Mouse (Mus musculus) mature B cell (primary cell): ENCODE data around the gene Nosip.
"Not testable (repeated sequence)": the region's sequence is repeated elsewhere in the genome, so short reads cannot be mapped to it uniquely, and the experiment has no call there.

ENCODE experiments used
- in situ Hi-C: fragments of 300-500 bp; cut with MboI; formaldehyde crosslinking; loops from 2 replicates; pipeline ENCODE4 v1.14.3; 2019

The Nosip gene

GRCm38 (mm10) chr7:45090251-45090977, 28.2 kb downstream of the Nosip start:
- in situ Hi-C loops: no loop called here

DNA sequence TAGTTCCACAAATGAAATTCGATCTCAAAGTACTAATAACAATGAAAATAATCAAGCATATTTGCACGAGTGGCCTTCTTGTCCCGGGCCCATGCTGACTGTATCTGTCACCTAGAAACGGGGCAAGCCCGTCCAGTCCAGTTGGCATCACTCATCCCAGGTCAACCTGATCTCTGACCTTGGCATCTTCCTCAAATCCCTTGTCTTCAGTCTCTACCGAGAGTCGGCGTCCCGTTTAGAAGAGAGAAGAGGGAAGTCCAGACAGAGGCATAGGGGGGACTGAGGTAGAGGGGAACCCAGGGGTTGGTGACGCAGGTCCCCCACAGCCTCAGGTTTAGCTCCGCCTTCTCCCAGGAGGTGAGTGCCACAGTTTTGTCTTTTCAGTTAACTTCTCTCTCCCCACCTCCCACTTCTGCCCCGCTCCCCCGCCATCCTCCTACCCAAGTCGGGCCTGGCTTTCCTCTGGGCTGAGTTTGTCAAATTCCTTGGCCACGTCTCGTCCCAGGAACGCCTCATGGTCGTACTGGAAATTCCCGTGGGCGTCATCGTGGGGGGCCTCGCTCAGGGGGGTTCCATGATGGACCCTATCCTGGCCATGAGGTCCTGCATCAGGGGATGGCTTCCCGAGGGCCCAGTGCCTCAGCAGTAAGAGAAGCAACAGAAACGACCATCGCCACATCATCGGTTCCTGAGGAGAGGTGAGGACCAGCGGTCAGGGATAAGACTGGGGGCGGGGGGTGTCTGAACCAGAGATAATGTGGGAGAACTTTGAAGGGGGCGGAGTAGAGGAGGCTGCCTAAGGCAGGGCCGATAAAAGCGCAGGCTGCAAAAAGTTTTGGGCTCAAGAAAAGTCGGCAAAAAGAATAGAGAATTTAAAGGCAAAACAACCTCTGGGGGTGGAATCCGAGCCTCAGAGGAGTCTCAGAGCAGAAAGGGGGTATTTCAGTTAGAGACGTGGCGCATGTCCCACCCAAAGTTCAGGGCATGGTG, 29.1 kb downstream of the Nosip start:
- in situ Hi-C loops: no loop called here

GRCm38 (mm10) chr7:45092048-45092447, 29.8 kb downstream of the Nosip start, which contains the start of gene Rcn3:
Rcn3 (minus strand) TSS chr7:45092221.
- in situ Hi-C loops: no loop called here

GRCm38 (mm10) chr7:45092828-45093515, 30.7 kb downstream of the Nosip start:
- in situ Hi-C loops: no loop called here

GRCm38 (mm10) chr7:45093516-45093905, 31.3 kb downstream of the Nosip start:
- in situ Hi-C loops: no loop called here

DNA sequence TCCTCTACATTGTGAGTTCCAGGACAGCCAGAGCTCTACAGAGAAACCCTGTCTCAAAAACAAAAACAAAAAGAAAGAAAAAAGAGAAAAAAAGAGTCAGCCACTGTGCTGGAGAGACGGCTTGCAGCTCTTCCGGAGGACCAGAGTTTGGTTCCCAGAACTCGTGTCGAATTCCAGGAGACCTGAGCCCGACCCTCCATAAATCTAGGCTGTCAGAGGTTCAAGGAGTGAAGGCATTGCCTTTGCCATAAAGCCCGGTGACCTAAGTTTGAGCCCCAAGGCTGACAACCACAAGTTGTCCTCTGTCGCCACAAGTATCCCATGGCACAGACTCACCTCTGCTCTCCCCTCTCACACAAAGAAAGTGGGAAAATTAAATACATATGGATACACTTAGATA, 31.9 kb downstream of the Nosip start:
- in situ Hi-C loops: no loop called here

GRCm38 (mm10) chr7:45095367-45095766, 33.1 kb downstream of the Nosip start:
- in situ Hi-C loops: no loop called here

DNA sequence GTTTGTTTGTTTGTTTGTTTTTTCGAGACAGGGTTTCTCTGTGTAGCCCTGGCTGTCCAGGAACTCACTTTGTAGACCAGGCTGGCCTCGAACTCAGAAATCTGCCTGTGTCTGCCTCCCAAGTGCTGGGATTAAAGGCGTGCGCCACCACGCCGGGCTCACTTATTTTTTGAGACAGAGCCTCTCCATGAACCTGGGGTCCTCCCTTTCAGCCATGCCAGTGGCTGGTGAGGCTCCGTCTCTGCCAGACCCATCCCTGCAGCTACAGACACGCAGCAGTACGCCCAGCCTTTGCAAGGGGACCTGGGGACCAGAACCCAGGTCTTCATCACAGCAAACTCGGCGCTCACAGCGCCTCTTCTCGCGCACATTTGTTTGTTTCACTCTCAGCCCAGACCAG, 33.7 kb downstream of the Nosip start:
- in situ Hi-C loops: not testable (repeated sequence)

DNA sequence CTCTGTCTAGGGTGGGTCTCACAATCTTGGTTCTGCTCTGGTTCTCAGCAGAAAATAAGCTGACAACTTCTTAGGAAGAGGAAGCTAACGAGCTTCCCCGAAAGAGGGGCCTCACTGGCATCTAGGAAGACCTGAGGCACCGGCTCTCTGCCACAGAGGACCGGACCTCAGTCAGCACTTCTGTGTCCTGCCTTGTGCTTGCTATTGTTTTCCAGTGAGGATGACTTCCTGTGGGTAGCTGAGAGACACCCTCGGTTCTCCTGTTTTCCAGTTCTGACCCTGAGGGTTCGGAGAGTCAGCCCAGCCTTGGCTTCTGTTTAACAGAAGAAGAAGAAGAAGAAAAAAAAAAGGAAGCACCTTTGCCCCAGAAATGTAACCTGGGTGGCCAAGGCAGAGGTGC, 35.2 kb downstream of the Nosip start:
- in situ Hi-C loops: no loop called here

DNA sequence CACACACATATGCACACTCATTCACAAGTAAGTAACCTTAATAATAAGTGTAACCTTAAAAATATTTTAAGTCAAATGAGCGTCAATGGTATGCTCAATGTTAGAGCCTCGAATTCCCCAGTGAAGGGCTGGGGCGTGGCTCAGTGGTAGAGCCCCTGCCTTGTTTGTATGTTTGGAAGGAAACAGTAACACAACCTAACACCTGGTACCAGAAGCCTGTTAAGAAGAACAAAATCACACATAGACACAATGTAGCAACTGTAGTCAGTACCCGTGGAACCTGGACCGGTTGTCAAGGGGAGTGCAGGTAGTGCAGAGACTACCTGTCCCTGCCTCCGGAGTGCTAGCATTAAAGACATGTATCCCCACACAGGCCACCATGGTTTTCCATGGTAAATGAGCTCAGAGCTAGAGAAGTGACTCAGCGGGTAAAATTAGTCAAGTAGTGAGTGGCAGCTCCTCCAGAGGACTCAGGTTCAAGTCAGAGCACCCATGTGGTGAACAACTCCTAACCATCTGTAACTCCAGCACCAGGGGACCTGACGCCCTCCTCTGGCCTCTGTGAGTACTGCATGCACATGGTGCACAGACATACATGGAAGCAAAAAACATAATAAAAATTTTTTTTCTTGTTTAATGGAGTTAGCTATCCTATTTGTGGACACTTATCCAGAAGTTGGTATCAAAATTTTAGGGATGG, 36.5 kb downstream of the Nosip start:
- in situ Hi-C loops: no loop called here

GRCm38 (mm10) chr7:45100046-45100445, 37.8 kb downstream of the Nosip start:
- in situ Hi-C loops: no loop called here

DNA sequence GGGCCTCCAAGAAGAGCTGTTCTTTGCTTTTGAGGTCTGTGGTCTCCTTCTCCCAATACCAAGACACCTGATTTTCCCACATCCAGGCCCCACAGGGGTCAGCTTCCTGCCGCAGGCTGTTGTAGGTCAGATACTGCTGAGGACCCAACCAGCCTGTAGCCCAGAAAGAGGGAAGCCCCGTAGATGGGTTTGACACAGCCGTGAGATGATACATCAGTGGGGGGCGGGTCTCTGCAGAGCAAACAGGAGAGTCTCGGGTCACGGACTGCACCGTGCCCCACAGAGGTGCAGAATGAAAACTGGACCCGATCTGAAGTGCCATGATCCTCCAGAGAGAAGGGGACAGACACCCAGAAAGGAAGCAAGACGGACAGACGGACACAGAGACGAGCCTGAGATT, 40.2 kb downstream of the Nosip start:
- in situ Hi-C loops: no loop called here

DNA sequence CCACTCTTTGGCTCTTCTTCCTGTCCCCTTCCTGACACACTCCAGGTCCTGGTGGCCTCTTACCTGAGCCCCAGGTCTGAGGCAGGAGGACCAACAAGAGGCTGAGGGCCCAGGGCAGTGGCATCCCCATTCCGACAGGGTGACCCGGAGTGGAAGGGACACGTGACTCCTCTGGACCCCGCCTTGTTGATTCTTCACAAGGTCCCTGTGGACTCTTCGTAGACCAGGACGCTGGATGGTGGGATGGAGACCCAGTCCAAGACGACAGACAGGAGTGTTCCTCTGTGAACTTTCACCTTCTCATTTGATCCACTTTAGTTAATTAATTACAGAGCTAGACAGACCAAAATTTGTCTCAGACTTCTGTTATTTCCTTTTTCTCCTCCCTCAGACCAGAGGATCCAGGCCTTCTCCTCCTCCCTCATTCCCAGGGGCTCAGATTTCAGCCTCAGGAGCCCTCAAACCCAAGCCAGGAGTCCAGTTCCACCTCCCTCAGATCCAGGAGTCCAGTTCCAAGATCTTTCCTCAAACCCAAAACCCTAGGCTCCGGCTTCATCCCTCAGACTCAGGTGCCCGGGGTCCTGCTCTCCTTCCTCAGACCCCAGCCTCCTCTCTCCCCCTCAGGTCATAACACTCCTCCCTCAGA, 40.8 kb downstream of the Nosip start:
- in situ Hi-C loops: no loop called here

DNA sequence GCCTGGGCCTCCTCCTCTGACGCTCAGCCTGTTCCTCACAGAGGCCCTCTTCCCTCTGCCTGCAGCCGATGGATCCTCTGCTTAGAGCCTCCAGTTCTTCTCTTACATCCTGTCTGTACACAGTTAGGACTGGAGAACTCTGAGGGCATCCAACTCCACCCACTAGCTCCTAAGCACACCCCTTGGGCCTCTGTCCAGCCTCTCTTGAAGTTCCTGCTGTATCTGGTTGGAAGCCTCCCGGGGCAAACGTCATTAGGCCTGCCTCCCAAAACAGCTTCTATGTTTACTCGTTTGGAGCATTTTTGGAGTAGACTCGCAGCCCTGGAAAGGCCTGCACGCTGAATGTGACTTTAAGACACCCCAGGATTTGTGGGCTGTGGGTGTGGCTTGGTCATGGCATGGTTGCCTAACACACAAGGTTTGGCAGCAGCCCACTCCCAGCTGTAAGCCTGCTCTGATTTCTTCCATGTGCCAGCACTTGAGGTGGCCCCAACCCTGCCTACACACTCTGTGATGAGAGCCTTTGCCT, 41.5 kb downstream of the Nosip start, which contains the start of gene Fcgrt:
TSS of gene Fcgrt (minus strand) at position 200 of the 529 bp plus-strand sequence.
- in situ Hi-C loops: no loop called here

DNA sequence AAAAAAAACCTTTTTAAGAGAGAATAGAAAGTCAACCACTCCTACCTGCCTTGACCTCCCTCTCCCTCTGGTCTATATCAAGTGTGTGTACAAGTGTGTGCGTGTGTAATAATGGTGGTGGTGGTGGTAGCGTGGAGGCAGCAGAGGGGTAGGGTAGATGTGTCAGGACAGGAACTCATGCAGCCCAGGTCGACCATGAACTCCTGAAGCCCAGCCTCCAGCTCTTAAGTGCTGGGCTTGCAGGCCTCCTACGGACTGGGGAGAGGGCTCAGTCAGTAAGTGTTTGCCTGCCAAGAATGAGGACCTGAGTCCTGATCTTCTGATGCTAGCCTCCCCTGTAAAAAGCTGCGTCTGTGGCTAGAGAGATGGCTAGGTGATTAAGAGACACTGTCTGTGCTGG, 42.7 kb downstream of the Nosip start:
- in situ Hi-C loops: no loop called here

- in situ Hi-C loops: no loop called here
Measured at GRCm38 (mm10) chr7:45105491-45105890, 43.3 kb downstream of the Nosip start.

GRCm38 (mm10) chr7:45106441-45106840, 44.2 kb downstream of the Nosip start:
- in situ Hi-C loops: no loop called here

- in situ Hi-C loops: no loop called here
Measured at GRCm38 (mm10) chr7:45107052-45107645, 44.9 kb downstream of the Nosip start.

DNA sequence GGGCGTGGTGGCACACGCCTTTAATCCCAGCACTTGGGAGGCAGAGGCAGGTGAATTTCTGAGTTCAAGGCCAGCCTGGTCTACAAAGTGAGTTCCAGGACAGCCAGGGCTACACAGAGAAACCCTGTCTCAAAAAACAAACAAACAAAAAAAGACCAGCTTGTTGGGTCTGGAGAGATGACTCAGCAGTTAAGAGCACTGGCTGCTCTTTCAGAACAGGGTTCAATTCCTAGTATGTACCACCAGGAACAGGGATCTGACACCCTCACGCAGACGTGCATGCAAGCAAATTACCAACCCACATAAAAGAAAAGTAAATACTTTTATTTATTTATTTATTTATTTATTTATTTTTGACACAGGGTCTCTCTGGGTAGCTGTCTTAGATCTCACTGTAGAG, 47.9 kb downstream of the Nosip start:
- in situ Hi-C loops: not testable (repeated sequence)

DNA sequence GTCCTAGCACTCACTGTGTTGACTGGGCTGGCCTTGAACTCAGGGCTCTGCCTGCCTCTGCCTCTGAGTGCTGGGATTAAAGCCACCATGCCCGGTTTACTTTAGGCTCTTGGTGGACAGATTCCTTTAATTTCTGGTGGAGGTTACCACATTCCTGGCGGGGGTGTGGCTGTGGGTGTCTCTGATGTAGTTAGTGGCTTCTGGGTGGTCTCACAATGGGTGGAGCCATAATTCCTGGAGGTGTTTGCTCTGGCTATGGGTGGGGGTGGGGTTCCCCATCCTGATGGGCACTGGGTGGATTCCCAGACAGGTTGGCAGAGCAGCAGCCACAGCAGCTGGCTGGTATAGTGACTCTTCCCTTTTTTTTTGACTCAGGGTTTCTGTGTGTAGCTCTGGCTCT, 49.7 kb downstream of the Nosip start:
- in situ Hi-C loops: no loop called here
